Mouse (Mus musculus) brain, adult 2 months (tissue): ENCODE data around the gene Aldh18a1.
"Not testable (repeated sequence)": the region's sequence is repeated elsewhere in the genome, so short reads cannot be mapped to it uniquely, and the experiment has no call there.

Experiments
- DNase-seq: peaks from one replicate; pipeline ENCODE4 v3.0.0; 2011; ENCODE audit warnings: low read depth, low spot score

Gene Aldh18a1

DNA sequence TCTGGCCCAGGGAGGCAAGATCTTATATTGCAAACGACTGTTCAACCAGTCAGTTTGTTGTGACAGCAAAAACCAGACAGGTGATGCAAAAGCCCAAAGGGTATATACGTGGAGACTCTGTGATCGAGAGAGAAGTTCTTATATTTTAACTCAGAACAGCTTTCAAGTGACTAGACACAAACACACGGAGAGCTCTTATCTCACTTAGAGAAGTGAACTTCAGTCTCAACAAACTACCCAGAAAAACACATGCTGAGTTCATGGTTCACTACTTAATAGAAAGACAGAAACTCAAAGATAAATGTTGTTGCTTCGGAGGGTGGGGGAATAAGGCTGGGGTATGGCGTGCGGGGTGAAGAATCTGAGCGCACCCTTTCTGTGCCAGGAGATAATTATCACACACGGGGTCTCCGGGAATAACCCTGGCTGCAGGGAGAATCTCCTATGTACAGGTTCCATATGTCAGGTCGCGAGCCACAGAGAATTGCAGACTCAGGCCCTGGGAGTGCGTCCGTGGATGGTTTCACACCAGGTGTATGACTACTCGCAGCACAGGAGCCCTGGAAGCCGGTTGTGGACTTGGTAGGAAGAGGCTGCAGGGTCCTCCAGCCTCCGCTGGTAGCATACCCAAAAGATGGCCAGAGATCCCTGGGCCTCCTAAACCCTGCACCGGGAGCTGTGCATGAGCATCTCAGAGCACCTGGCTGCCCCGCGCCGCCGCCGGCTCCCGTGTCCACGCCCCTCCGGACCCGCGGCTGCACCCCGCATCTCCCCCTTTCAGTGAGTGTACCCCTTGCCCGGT is 571 bp downstream of the Aldh18a1 start:
- DNase-seq = peak; percentile 36

GRCm38 (mm10) chr19:40586908-40587307 is 1.4 kb downstream of the Aldh18a1 start:
- DNase-seq = no peak

DNA sequence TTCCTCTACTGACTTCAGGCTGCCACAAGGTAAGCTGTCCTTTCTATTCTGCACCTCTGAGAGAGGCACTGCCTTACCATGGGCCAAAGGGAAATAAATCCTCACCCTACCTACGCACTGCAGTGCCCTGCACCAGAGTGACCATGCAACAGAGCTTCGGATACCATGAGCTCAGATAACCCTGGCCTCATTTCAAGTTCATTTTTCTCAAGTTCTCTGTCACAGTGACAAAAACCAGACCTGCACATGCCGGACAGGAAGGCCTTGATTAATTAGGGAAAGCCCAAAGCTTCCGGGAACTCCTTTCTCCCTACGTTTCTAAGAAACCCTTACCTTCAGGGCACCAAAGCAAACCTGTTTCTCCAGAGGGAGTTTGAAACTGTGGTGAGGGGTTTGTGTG is 6.6 kb downstream of the Aldh18a1 start:
- no peak for DNase-seq

DNA sequence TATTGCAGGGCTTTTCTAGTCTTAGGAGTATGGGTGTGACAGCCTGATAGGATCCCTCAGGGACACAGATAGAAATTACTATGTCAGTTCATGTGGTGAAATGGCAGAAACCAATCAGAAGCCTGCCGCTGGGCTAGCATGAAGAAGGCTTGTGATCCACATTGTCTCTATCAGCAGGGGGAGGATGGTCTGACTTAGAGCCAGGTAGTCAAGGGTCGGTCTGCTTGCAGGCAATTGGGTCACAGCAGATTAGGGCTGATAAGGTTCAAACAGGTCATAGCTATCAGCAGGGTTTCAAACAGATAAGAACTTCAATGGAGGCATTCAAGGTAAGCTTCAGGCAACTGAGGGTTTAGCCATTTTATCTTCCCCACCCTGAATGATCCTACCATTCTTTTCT is 7.4 kb downstream of the Aldh18a1 start:
- DNase-seq = no peak

DNA sequence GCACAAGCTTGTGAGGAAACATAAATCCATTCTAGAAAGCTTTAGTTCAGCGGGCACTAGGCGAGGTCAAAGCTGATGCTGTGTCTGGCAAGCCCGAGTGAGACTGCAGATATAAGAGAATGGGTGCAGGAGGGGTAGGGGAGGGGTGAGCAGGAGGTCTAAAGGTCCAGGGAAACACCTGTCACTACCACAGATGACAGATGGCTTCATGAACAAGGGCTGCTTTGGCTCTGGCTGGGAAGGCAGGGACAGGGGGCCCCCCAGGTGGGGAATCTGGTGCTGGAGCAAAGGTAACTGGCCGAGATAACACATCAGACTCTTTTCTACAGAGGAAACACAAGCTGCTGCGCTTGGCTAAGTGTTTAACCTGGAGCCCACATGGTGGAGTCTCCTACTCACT is 12.8 kb downstream of the Aldh18a1 start:
- peak; percentile 85 for DNase-seq

GRCm38 (mm10) chr19:40570726-40571125 is 17.5 kb downstream of the Aldh18a1 start:
- DNase-seq = no peak

DNA sequence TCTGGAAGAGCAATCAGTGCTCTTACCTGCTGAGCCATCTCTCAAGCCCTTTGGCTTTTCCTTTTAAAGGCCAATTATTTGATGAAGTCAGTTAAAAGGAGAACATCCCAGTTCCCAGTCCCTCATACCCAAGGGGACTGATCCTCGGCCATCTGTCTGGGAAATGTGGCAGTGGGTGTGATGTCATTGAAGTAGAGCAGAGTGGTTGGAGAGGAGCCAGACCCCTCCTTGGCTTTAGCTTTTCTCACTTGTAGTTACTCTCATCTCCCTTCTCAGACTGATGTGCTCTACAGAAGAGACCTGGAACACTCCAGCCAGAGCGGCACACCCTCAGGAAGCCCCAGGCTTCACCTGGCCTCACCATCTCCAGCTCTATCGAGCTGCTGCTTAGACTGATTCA is 20.6 kb downstream of the Aldh18a1 start:
- peak; percentile 79 for DNase-seq

DNA sequence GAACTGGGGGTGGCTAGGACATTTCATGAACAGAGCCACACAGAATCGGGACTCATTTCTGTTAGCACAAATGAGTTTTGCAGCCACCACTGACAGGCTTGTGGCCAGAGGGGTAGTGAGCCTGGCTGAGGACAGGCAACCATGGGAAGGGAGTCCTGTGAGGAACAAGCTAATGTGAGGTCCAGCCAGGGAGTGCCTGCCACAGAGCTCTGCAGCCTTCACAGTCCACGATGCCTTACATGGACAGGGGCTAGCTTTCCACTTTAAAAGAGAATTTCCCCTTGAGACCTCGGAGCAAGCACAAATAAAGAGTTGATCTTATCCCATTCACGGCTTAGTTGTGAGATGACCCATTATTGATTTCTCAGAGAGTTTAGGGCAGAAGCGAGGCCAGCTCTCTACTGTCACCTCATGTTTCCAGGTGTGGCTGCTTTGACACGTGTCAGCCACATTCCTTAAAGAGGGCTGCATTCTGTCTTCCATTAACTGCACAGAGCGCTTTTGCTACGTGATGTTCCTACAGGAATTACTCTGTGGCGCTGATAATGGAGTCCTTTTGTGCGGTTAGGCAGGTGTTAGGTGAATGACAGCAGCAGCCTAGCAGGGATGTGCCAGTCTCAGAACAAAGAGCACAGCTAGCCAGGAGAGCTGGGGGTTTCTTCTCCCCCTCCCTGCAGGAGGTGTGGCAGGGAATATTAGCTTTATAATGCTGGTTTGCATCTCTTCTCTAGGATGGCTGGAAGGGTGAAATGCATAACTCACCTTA is 24.2 kb downstream of the Aldh18a1 start:
- DNase-seq = no peak

- not testable (repeated sequence) for DNase-seq
Measured at GRCm38 (mm10) chr19:40561521-40561920, 26.7 kb downstream of the Aldh18a1 start.

DNA sequence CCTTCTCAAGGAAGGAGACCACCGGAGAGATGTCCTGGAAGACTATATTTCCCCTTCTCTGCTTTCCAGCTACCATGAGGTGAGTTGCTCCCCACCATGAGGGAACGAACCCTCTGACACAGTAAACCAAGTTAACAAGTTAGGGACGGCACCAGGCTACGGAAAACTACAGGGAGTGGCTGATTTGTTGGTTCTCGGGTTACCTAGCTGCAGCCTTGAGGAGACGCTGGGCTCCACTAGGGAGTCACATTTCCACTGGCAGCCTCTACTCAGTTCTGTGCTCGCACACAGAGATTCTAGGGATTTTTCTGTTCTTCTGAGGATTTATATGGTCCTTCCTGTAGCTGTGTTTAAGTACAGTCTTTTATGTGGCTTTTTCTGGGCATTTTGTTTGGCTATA is 32.2 kb downstream of the Aldh18a1 start:
- DNase-seq = no peak

DNA sequence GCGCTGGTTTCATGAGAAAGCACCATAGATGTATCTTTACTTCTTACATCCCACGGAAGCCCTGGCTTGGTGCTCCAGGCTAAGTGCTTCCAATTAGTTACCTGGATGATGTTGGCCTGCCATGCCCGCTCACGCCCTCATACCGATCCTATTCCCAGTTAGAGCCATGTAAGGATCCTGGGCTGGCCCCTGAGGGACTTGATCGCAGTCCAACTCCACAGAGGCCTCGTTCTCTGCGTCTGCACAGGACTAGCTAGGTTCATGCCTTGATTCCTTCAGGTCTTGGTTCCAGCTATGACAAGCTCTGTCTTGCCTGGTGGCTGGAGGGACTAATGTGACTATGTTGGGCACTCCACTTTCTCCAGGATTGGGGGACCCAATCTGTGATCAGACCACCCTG is 33.1 kb downstream of the Aldh18a1 start:
- DNase-seq = no peak

DNA sequence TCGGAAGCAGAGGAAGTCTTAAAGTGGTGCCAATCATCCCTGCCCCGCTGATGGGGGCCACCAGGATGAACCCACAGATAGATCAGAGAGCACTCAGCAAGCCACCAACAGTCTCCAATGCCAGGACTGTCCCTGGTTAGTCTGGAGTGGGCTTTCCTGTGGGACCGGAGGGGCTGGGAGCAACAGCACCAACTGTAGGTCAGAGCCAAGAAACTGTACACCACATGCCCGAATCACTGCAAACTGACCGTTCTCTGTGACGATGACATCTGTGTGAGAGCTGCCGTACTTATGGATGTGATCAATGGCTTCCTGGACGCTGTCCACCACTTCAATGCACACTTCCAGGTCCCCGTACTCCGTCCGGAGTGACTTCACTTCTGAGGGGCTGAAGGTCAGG is 33.9 kb downstream of the Aldh18a1 start:
- no peak for DNase-seq

DNA sequence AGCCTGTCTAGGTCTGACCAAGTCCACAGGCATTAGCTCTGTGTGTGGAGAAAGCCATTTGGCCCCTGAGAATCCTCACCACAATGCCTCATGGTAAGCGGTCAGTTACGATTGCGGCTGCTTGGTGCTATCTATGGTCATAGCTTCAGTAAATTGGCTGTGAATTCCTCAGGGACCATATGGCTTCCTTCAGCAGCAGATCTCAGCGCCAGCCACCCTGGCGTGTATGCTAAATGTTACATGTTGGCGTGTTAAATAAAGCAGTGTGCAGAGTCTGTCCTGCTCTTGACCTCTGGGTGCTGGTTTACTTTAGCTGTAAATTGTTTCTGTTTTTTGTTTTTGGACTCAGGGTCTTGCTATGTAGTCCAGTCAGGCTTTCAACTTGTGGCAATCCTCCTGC is 34.4 kb downstream of the Aldh18a1 start:
- DNase-seq = peak; percentile 74

GRCm38 (mm10) chr19:40553014-40553789 is 35.1 kb downstream of the Aldh18a1 start:
- no peak for DNase-seq

GRCm38 (mm10) chr19:40549516-40550135 is 38.6 kb downstream of the Aldh18a1 start:
- peak; percentile 31 for DNase-seq

DNA sequence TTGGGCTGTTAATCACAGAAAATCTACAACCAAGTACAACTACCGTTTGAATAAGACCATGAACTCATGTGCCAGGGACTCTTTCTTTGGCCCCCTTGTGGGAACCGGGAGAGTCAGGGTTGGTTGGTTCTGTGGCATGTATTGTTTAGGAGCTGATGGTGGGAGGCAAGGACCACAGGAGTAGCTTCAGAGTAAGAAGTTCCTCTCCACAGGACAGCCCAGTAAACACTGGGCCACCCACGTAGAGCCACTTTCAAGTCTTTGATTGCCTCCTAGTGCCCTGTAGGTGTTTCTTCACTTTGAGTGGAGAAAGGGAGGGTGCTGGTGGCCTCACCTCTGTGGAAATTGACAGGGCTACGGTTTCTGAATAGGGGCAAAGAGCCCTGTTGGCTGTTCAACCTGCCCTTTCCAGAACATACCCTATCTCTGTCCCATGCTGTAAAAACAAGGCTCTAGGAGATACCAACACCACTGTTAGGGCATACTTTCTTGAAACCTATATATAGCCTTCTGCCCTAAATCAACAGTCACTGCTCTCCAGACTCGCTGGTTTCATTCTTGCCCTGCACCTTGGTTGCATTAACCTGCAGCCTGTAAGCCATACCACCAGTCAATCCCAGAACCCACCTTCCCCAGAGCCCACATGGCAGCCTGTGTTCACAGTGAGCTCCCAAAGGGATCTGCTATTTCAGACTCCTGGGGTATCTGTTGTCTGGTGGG is 39.3 kb downstream of the Aldh18a1 start:
- DNase-seq = no peak

GRCm38 (mm10) chr19:40548386-40548785 is 39.9 kb downstream of the Aldh18a1 start:
- DNase-seq = no peak

DNA sequence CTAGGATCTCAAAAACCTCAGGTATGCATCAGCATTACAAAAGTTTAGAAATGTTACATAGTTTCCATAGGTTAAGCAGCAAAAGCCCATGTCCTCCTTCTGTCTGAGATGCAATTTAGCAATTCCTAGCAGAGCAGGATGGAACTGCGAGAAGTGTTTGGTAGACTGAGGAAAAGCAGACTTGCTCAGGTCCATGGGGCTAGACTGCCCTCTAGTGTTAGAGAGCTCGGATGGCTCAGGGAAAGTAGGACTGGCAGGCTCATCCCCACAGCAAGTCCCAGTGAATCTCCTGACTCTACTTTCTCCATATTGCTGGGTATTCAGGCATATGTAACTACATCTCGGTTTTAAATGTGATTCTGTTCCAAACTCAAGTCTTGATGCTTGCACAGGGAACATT is 43.4 kb downstream of the Aldh18a1 start:
- peak; percentile 91 for DNase-seq

DNA sequence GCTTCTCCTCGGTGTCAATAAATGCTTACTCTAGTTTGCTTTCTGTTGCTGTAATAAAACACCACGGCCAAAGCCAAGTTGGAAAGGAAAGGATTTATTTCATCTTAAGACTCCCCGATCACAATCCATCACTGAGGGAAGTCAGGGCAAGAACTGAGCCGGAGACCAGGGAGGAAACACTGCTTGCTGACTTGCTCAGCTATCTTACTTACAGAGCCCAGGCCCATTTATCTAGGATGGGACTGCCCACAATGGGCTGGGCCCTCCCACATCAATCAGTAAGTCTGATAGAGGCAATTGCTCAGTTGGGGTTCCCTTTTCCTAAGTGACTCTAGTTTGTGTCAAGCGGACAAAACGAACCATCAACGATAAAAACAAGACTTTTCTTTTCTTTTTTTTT is 45.5 kb downstream of the Aldh18a1 start:
- DNase-seq = no peak

GRCm38 (mm10) chr19:40536526-40536925 is 51.7 kb downstream of the Aldh18a1 start:
- no peak for DNase-seq

DNA sequence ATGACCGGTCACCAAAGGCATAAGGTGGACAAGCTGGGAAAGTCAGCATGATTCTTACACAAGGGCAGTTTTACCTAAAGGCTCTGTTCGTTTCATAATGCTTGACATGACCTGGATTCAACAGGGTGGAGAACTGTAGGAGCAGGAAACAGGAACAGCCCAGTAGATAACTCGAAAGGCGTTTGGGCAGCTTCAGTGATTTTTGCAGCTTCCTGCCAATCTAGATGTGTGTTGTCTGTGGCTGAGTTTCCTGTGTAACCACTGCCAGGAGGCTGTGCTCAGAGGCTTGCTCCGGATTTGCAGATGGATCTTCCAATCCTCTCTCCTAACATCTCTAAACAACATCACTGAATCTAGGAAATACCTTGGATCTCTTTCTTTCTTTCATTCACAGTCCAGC is 55.7 kb downstream of the Aldh18a1 start:
- no peak for DNase-seq
